Mouse (Mus musculus): ENCODE measurements around the gene Cpa1.

DNA sequence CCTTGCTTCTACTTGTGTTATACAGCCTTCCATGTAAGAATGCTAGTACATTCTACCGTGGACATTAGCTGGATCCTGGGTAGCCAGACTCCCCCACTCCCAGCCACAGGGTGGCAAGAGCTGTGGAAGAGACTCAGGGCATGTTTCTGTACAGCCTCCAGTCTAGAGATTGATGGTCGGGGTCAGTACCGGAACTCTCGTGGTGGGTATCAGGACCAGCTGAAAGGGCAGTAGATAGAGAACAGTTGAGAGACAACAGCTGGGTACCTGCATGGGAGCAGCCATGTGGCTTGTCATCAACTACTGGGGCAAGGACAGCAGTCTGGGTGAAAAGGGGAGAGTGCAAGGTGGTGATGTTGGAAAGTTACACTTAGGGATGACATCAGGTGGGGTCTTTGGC lies 33.9 kb upstream of the Cpa1 start:
- no peak for TF ChIP-seq CTCF (IDR thresholded peaks at IDR 0.05; ENCODE audit: extremely low read depth, insufficient read depth, insufficient read length, insufficient replicate concordance)
- no peak for TF ChIP-seq POLR2A (IDR thresholded peaks at IDR 0.05; ENCODE audit: low read depth, low read length)
